Mouse (Mus musculus): ENCODE results near the gene Ppp1r12b. TPM values are rescaled to one million over a fixed set of nuclear protein-coding genes. Genes with fewer than 3 reads are reported as not detected.
A peak's percentile ranks its signal among the peaks of the same experiment; 100 is the strongest.
"Not testable (repeated sequence)": the region's sequence is repeated elsewhere in the genome, so short reads cannot be mapped to it uniquely, and the experiment has no call there.

Gene Ppp1r12b
- total and polyA plus RNA-seq, 3 experiments: 4.3 to 13.8 (median 12.3) TPM

GRCm38 (mm10) chr1:134850361-134850760 is 105.4 kb downstream of the Ppp1r12b start:
- no peak for DNase-seq

DNA sequence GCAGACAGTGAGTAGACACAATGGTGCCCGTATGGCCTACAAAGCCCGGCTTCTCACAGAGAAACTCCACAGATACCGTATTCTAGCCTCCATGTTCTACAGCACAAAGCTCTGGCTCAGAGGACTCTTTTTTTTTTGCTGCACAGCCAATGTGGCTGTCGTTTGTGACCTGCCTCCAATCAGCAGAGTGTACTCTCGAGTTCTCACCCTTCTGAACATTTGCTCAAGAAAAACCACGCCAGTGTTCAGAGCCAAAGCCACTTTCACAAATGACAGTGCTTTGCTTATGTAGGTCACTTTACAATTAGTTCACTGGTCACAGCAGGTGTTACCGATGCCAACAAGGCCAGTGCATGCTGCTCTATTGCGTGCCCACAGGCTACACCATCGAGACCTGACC is 107.9 kb downstream of the Ppp1r12b start:
- no peak for DNase-seq

GRCm38 (mm10) chr1:134846295-134846988 is 109.3 kb downstream of the Ppp1r12b start:
- peak; percentile 62 for DNase-seq

- no peak for DNase-seq
Observed at GRCm38 (mm10) chr1:134843369-134843768, 112.4 kb downstream of the Ppp1r12b start.

DNA sequence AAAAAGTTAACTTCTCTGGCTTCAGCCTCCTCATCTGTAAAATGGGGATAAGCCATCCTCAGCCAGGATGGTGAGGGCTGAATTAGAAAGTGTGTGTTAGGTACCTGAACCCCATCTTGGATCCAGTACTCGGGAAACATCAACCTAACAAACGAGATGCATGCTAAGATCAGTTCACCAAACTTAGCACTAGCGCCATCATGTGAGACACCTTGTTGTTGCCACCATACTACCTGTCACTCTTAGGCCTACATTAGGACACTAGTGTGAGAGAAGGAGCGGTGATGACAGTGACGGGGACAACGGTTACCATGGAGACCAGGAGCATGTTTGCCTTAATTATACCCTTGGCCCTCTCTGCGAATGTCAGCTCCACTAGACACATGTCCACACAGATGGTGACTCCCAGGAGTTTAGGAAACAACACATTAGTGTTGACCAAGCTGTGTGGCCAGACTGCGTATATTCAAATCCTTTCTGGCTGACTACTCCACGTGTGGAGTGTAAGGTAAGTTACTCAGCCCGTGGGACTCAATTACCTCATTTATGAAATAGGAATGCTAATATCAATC is 118.7 kb downstream of the Ppp1r12b start:
- no peak for DNase-seq

DNA sequence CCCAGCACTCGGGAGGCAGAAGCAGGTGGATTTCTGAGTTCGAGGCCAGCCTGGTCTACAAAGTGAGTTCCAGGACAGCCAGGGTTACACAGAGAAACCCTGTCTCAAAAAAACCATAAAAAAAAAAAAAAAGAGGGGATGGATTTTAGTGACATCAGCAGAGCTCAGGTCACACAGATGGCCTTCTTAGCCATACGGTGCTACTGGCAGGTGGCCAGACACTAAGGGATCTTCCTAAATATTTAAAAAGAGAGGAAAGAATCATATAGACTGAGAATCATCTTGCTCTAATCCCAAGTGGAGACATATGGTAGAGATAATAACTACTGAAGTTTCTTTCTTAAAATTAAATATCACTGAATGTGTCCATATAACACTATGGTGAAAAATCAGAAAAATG is 124.9 kb downstream of the Ppp1r12b start:
- DNase-seq: not testable (repeated sequence)

DNA sequence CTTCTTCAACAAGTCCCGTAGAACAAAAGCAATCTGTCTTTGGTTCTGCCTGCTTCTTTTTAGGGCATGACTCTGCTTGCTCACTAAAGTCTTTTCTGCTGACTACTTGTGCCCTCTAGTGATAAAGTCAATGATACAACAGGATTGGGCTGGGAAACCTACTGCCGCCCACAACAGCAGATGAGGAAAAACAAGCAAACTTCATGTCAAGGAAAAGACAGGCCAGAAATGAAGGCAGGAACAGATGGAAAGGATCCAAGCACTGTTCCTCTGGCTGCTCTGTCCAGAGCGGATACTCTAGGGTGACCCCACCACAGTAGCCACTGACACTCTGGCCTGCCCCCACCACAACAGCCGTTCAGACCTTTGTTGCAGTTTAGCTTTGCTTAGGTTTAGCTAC is 126.1 kb downstream of the Ppp1r12b start:
- DNase-seq: peak; percentile 32

DNA sequence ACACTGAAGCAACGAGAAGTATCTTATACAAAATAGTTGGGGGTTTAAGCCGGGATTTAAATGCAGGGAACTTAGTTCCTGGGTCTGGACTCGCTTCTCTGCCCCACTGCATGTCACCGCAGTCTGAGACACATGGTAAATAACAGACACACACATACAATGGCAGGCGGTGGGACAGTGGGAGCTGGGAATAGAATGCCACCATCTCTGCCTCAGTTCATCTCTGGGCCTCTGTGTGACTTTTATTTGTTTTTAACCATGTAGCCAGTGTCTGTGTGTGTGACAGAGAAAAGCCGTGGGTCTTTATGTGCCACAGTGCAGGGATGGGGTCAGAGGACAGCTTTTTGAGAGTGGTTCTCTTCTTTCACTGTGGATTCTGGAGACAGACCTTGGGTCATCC is 130.8 kb downstream of the Ppp1r12b start:
- no peak for DNase-seq

DNA sequence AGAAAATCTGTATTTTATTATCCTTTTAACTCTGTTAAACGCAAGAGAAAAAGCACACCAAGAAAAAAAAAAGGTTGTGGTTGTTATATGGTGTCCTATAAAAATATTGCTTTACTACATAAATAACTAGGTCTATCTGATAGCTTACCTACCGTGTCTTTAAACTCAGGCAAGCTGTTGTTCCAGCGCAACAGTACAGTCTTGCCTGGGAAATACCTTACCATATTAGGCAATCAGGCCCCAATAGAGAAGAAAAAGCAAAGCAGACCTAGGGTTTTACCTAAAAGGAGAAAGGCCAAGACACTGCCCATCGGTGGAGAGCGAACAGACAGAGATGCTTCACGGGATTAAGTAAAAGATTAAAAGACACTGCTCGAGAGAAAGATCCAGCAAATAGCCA is 131.9 kb downstream of the Ppp1r12b start:
- DNase-seq: no peak

DNA sequence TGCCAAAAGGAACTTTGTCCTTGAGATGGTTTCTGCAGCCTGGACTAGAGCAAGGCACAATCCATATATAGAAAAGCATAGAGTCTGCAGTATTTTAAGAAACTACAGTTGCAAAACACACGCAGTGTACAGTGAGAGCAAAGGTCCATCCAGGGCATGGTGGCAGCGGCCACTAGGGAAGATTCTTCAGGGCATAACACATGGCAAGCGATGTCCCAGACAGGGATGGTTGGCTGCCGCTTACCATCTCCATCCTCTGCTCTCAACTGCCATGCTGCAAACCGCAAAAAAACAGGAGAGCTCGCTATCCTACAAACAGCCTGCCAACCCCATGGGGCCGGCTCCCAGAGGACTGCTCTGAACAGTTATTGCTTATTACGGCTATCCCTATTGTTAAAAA is 132.4 kb downstream of the Ppp1r12b start:
- DNase-seq: no peak

DNA sequence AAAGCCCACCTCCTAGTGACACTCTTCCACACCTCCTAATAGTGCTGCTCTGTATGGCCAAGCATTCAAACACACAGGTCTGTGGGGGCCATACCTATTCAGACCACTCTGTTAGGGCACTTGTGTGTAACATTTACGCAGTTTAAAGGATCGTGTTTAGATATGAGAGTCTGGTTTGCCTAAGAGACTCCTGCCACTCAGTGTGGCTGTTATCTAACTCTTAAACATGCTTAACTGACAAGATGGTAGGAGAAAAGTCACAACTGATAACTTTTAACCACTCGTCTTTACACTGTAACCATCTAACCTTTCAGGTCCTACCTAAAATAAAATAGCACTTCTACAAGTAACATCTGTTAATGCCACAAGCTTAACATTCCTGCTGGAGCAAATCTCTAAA is 134.9 kb downstream of the Ppp1r12b start:
- no peak for DNase-seq

- DNase-seq: no peak
Observed at GRCm38 (mm10) chr1:134819196-134819595, 136.5 kb downstream of the Ppp1r12b start.

DNA sequence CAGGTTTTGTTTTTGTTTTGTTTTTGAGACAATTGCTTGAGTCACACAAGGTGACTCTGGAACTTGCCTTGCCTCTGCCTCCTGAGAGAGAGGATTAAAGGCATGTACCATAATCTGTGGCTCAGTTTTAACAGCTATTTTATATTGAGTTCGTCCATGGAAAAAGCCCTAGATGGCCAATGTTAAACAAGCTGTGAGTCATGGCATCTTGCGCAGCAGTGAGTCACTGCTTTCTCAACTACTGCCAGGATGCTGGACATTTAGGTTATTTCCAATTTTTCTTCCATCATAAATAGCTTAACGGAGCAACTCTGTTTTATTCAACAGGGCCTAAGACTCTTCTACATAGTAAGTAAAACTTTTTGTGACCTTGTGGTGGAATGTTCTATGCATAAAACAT is 137.0 kb downstream of the Ppp1r12b start:
- peak; percentile 70 for DNase-seq

DNA sequence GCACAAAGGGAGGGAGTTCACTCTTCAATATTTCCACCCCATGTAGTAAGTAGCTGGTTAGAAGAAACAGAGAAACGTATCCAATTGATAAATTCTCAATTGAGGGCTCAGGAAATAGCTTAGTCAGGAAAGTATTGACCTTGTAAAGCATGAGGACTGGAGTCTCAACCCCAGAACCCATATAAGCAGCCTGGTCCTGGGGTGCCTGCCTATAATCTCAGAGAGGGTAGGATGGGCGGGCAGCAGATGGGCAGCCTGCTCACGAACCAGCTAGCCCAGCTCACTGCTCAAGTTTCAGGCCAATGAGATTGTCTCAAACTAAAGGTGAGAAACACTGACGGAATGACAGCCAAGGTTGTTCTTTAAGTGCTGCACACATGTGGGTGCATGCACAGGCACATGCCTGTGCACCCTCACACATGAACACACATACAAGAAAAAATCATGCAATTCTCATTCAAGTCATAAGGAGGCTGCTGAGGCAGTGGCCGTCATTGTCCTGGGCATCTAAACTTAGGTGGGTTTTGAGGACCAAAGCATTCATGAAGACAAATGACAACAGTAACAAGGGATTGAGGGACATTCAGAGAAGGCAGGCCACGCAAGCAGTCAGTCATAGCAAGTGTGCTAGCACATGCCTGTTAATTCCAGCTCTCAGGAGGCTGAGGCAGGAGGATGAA is 137.7 kb downstream of the Ppp1r12b start:
- no peak for DNase-seq

DNA sequence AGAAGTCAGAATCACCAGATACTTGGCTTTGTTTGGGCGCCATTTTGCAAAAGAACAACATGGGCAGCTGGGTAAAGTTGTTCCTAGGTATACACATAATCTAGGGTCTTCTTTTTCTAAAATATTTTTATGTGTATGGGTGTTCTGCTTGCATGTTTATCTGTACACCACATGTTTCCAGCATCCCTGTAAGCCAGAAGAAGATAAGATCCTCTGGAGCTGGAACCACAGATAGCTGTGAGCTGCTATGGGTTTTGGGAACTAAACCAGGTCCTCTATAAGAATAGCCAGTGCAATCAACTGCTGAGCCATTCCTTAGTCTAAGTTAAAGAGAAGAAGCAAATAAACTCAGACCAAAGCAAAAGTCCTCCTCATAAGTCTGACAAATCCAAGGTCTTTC is 138.6 kb downstream of the Ppp1r12b start:
- no peak for DNase-seq

DNA sequence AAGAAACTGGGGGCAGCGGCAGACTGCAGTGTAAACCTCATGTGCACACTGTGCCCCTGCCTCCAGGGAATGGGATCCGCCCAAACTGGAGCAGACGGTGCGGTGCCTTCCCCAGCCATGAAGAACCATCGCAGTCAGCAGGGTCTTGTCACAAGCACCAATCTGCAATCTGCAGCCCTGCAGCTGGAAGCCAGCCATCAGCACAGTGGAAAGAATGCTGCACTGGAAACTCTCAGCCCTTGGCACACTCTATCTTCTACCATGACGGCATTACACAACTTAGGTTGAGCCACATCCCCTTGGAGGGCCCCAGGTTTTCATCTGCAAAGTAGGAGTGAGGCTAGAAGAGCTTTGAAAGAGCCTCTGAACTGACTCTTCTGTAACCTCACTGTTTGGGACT is 139.1 kb downstream of the Ppp1r12b start:
- peak; percentile 80 for DNase-seq

GRCm38 (mm10) chr1:134815748-134816147 is 140.0 kb downstream of the Ppp1r12b start:
- no peak for DNase-seq

DNA sequence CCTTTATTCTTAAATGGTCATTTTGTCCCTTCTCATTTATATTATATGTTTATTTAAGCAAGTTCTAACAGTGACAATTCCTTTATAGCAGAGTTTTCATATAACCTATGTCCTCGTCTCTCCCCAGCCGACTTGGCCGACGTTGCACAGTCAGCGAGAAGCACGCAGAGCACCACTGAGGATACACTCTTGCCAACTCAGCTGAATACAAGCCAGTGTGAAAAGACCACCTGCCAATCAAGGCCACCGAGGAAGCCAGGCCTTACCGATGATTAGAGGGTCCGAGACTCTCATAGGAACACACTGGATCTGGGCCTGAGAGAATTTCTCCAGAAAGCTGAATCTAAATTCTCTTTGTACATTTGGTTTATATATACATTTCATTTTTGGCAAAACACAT is 150.3 kb downstream of the Ppp1r12b start:
- DNase-seq: no peak

GRCm38 (mm10) chr1:134804373-134804772 is 151.4 kb downstream of the Ppp1r12b start:
- no peak for DNase-seq

DNA sequence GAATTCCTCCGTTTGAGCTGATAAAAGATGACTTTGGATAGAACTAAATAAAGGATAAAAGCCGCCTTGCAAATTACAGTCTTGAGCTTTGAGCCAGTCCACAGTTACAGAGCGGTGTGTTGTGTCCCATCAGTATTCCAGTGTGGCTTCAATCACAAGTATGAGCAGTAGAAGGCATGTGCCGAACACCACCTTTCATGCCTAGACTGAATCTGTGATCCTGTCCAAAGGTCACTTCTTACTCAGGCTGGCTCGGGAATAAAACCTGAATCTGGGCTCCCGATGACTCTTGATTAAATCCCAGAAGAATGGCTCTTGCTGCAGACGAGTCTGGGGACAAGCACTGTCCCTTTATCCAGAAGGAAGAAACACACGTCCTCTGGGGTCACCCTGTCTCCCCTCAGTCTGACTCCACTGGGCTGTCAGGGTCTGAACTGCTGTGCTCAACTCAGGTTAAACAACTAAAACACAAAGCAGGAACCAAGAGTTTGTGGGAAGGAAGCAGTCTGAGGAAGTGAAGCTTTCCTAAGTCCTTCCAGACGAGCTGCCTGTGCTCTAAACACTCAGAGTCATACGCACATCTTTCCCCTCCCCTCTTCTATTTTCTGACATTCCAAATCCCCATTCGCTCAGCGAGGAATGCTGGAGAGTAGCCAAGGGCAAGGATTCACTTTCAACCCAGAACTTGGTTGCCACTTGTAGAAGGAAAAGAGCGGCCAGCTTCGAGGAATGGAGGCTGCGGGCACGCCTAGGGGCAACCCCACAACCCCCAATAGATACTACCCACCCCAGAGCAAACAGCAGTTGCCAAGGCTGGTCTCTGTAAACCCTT is 152.2 kb downstream of the Ppp1r12b start:
- peak; percentile 82 for DNase-seq

DNA sequence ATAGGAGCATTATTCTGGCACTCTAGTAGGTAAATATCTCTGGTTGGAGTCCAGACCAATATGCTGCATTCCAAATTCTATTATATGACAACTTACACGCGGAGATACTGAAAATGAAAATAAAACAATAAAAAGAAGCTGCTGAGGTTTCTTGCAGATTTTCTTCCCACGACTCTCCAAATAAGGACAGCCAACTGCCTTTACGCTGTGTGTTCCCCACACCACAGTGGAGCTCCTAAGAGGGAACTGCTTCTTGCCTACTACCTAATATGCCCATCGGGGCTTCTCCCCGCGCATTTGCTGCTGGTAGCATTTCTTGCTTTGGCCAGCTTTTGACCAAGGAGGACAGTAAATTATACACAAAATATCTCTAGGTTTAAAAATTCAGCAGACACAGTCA is 154.0 kb downstream of the Ppp1r12b start:
- DNase-seq: no peak

DNA sequence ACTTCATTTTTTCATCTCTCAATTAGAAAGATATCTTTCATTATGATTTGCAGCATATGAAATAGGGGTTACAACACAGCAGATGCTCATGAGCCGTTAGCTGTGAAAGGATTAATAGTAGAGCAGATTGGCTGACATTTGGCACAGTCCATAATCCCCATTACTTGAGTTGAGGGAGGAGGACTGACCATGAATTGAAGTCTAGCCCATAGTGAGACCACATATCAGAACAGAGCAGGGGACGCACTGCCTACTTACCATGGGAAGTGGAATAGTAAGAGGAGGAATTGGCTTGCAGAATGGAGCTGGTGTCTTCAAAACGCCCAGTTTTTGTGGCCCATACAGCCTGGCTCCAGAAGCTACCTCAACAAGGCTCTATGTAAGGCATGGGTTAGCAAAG is 159.2 kb downstream of the Ppp1r12b start:
- no peak for DNase-seq

DNA sequence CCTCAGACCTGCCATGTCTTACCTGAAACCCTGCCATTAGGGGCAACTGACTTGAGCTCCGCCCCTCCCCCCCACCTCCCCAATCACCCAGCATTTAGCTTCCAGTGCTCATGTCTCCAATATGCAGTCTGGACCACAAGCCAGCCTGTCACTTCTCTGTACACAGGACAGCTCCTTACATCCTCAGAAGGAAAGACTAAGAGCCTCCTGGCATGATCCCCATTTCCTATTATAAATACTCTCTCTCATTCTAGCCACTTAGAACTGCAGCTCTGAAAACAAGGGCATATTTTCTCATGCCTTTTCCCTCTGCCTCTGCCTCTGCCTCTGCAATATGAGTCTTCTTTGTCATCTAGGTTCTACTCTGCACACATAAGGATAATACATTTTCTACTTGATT is 159.7 kb downstream of the Ppp1r12b start:
- DNase-seq: no peak

All from adrenal gland, adult 2 months (tissue).